Mouse (Mus musculus): ENCODE results near the gene Asl.

DNA sequence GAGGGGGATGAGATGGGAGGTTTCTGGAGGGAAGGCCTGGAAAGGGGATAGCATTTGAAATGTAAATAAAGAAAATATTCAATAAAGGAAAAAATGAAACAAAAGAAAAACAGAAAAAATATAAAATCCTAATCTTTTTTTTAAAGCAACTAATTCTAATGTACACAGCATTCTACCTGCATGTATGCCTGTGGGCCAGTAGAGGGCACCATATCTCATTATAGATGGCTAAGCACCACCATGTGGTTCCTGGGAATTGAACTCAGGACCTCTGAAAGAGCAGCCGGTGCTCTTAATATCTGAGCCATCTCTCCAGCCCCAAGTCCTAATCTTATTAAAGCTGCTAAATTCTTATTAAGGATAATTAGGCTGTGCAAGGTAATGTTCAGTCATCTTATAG lies 21.7 kb downstream of the Asl start:
- TF ChIP-seq POLR2A (IDR thresholded peaks at IDR 0.05; ENCODE audit: control insufficient read depth, low read depth, low read length) (no peak), CTCF (IDR thresholded peaks at IDR 0.05; ENCODE audit: control insufficient read depth, insufficient read depth, insufficient replicate concordance, low read depth, low read length) (no peak)
